Mouse (Mus musculus): ENCODE measurements around the gene Mier2.

GRCm38 (mm10) chr10:79584021-79584420, 29.0 kb upstream of the Mier2 start:
- TF ChIP-seq CTCF (IDR thresholded peaks at IDR 0.05; ENCODE audit: low read depth, low read length) = no peak
- TF ChIP-seq POLR2A (IDR thresholded peaks at IDR 0.05; ENCODE audit: borderline replicate concordance, low read depth, low read length) = no peak
